Mouse (Mus musculus): Measurements from ENCODE around the gene Tapt1. TPM values are rescaled to one million over a fixed set of nuclear protein-coding genes. Genes with fewer than 3 reads are reported as not detected.
"Not testable (repeated sequence)": the region's sequence is repeated elsewhere in the genome, so short reads cannot be mapped to it uniquely, and the experiment has no call there.

Tapt1 gene
- polyA plus RNA-seq, 1 experiment = 41.9 TPM

DNA sequence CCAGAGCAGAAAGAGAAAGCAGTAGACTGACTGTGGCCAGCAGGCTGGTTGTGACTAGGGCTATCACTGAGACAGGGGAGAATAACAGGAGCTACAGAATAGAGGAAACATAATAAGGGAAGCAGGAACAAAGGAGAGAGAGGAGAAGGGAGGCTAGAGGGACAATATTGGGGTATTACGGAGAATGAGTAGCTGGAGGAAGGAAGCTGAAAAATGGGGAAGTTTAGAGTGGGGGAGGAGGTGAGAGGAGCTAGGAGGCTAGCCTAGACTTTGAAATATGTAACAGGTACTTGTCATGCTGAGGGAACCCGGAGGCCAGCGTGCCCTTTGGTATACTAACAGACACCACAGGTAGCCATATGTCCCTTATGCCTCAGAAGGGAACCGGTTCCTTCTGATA, 98.9 kb downstream of the Tapt1 start:
- no peak for TF ChIP-seq CTCF (IDR thresholded peaks at IDR 0.05; ENCODE audit: control insufficient read depth, insufficient read depth, low read length)
- TF ChIP-seq POLR2A (IDR thresholded peaks at IDR 0.05; ENCODE audit: borderline replicate concordance, control insufficient read depth, low read depth, low read length) = no peak
- WGBS = 16% methylated on average over 4 of the region's 4 CpGs

GRCm38 (mm10) chr5:44126574-44126973, 99.9 kb downstream of the Tapt1 start:
- not testable (repeated sequence) for H3K4me3 ChIP-seq (replicated peaks; ENCODE audit: control insufficient read depth, low read depth, low read length); H3K4me1 ChIP-seq (ENCODE audit: control insufficient read depth, insufficient read depth, low read length); H3K27ac ChIP-seq (ENCODE audit: control insufficient read depth, insufficient read depth, low read depth, low read length, poor library complexity)
- 91% methylated on average over 8 of the region's 8 CpGs for WGBS

More for the DNA sequence above, 98.9 kb downstream of the Tapt1 start:
- Histone ChIP-seq H3K27ac (ENCODE audit: control insufficient read depth, insufficient read depth, low read depth, low read length, poor library complexity) (no peak overlapping the region), H3K4me3 (replicated peaks; ENCODE audit: control insufficient read depth, low read depth, low read length) (no peak overlapping the region), H3K4me1 (ENCODE audit: control insufficient read depth, insufficient read depth, low read length) (no peaks in the 10 kb centered on the region)

Other genes starting within 250 kb of the Tapt1 start
- gene Fgfbp1, start 244.8 kb downstream of the Tapt1 start, polyA plus RNA-seq (2011; ENCODE audit: insufficient read depth, insufficient read length, low replicate concordance, missing spikeins) = 2.2 TPM in 1 of 2 replicates, not detected in the other
- gene Prom1, start 124.6 kb downstream of the Tapt1 start, polyA plus RNA-seq (2011; ENCODE audit: insufficient read depth, insufficient read length, low replicate concordance, missing spikeins) = 7.3 and 58.9 TPM in 2 replicates

Measured in bone marrow, adult 2 months (tissue).